Mouse (Mus musculus) intestine, embryonic 16.5 days (tissue): Measurements from ENCODE around the gene Uqcr11. TPM values are rescaled to one million over a fixed set of nuclear protein-coding genes. Genes with fewer than 3 reads are reported as not detected.
A peak's percentile ranks its signal among the peaks of the same experiment; 100 is the strongest.

Source experiments
- ATAC-seq: fragments of 200-750 bp; cut with Nextera tagmentation; 2 replicates; pipeline ENCODE4 v1.8.0; 2017; ENCODE audit warnings: moderate TSS enrichment, moderate library complexity
- H3K27ac ChIP-seq: fragments of 300-500 bp; sonication (generic); 2 replicates; pipeline ENCODE4 v1.5.1; 2014; ENCODE audit warnings: mild to moderate bottlenecking, low read length
- H3K27me3 ChIP-seq: fragments of 300-500 bp; sonication (generic); replicated peaks from 2 replicates; pipeline ENCODE4 v1.6.1; 2014; ENCODE audit warnings: low read length, control low read depth, mixed read lengths; ENCODE audit not compliant: control insufficient read depth, insufficient read depth
- H3K36me3 ChIP-seq: fragments of 300-500 bp; sonication (generic); 2 replicates; pipeline ENCODE4 v1.6.1; 2014; ENCODE audit warnings: low read length, control low read depth; ENCODE audit not compliant: control insufficient read depth, insufficient read depth
- H3K4me1 ChIP-seq: fragments of 300-500 bp; sonication (generic); 2 replicates; pipeline ENCODE4 v1.6.1; 2014; ENCODE audit warnings: low read length, control low read depth, mixed read lengths; ENCODE audit not compliant: control insufficient read depth, insufficient read depth
- H3K4me2 ChIP-seq: fragments of 300-500 bp; sonication (generic); 2 replicates; pipeline ENCODE4 v1.6.1; 2014; ENCODE audit warnings: low read depth, low read length, control low read depth
- H3K4me3 ChIP-seq: fragments of 300-500 bp; sonication (generic); 2 replicates; pipeline ENCODE4 v1.5.1; 2014; ENCODE audit warnings: mild to moderate bottlenecking, low read length
- H3K9ac ChIP-seq: fragments of 300-500 bp; sonication (generic); 2 replicates; pipeline ENCODE4 v1.6.1; 2014; ENCODE audit warnings: low read depth, low read length
- H3K9me3 ChIP-seq: fragments of 300-500 bp; sonication (generic); 2 replicates; pipeline ENCODE4 v1.6.1; 2016; ENCODE audit warnings: low read length, control low read depth; ENCODE audit not compliant: control insufficient read depth
- WGBS: fragments of 180-500 bp; shearing (Covaris S2); extraction: QIAGEN DNeasy Blood & Tissue Kit; methylation state at CpG from one replicate; pipeline ENCODE4 v1.1.7; 2014; 5-methylcytosine and 5-hydroxymethylcytosine counted together
- polyA plus RNA-seq: library from polyadenylated mRNA; unstranded; fragments of >200 nt; fragmentation: Nextera tagmentation; extraction: Ambion mirVana; gene quantifications from 2 replicates; pipeline ENCODE4 v1.2.1, GENCODE M21; 2015

Gene Uqcr11
- polyA plus RNA-seq, 1 experiment from 2014 or later = 1,179 TPM

- peaks cover 2% of the 10 kb centered on the region; the same call in 1 of the 2 replicates for H3K36me3 ChIP-seq
- peaks cover 29% of the 10 kb centered on the region for H3K4me1 ChIP-seq
- under 1% methylated on average over 57 of the region's 61 CpGs for WGBS
These were observed 27.0 kb upstream of the Uqcr11 start, which contains the start of gene Tcf3 for GRCm38 (mm10) chr10:80433513-80434232. Tcf3 (minus strand) TSS chr10:80433647.

GRCm38 (mm10) chr10:80432936-80433512 lies 26.4 kb upstream of the Uqcr11 start:
- H3K9me3 ChIP-seq = no peaks in the 10 kb centered on the region
- under 1% methylated on average over 57 of the region's 60 CpGs for WGBS
- peak overlapping the region; percentile 90 for H3K4me2 ChIP-seq
- peaks cover 29% of the 10 kb centered on the region for H3K4me1 ChIP-seq
- H3K27ac ChIP-seq = peak overlapping the region; percentile 96
- H3K9ac ChIP-seq = peak overlapping the region; percentile 98
- peaks cover 2% of the 10 kb centered on the region; the same call in 1 of the 2 replicates for H3K36me3 ChIP-seq
- H3K27me3 ChIP-seq = no peaks in the 10 kb centered on the region
- peak overlapping the region; percentile 84 for H3K4me3 ChIP-seq
- no peak; the same call in 1 of the 2 replicates for ATAC-seq

More at GRCm38 (mm10) chr10:80433513-80434232, 27.0 kb upstream of the Uqcr11 start, which contains the start of gene Tcf3:
- Histone ChIP-seq H3K27me3 (no peaks in the 10 kb centered on the region), H3K9ac (peak within 1 kb of the TSS; percentile 98), H3K4me2 (peak within 1 kb of the TSS; percentile 90), H3K4me3 (peak within 1 kb of the TSS; percentile 84), H3K9me3 (no peaks in the 10 kb centered on the region), H3K27ac (peak within 1 kb of the TSS; percentile 96)
- peak; percentile 91 for ATAC-seq

GRCm38 (mm10) chr10:80432387-80432785 lies 25.8 kb upstream of the Uqcr11 start:
- peaks cover 7% of the 10 kb centered on the region for H3K36me3 ChIP-seq
- H3K27me3 ChIP-seq = no peaks in the 10 kb centered on the region
- H3K4me2 ChIP-seq = peak overlapping the region; percentile 90
- H3K4me3 ChIP-seq = peak overlapping the region; percentile 84
- WGBS = 2% methylated on average over 4 of the region's 4 CpGs
- peak overlapping the region; percentile 96 for H3K27ac ChIP-seq
- H3K4me1 ChIP-seq = peaks cover 29% of the 10 kb centered on the region
- ATAC-seq = no peak
- H3K9ac ChIP-seq = peak overlapping the region; percentile 98
- H3K9me3 ChIP-seq = no peaks in the 10 kb centered on the region

- H3K27ac ChIP-seq = peak overlapping the region; percentile 96; the same call in 1 of the 2 replicates
- H3K9ac ChIP-seq = peak overlapping the region; percentile 98
- H3K4me1 ChIP-seq = peaks cover 29% of the 10 kb centered on the region
- peaks cover 13% of the 10 kb centered on the region for H3K36me3 ChIP-seq
- WGBS = 13% methylated on average over 15 of the region's 16 CpGs
- no peaks in the 10 kb centered on the region for H3K27me3 ChIP-seq
- peak overlapping the region; percentile 84 for H3K4me3 ChIP-seq
- H3K9me3 ChIP-seq = no peaks in the 10 kb centered on the region
- no peak for ATAC-seq
- peak overlapping the region; percentile 90 for H3K4me2 ChIP-seq
These were observed 25.1 kb upstream of the Uqcr11 start for GRCm38 (mm10) chr10:80431570-80432386.

- H3K9ac ChIP-seq = no peak overlapping the region
- no peak overlapping the region for H3K4me3 ChIP-seq
- H3K27ac ChIP-seq = no peak overlapping the region
These were observed 23.8 kb upstream of the Uqcr11 start for GRCm38 (mm10) chr10:80430375-80430980.

GRCm38 (mm10) chr10:80429800-80430199 lies 23.2 kb upstream of the Uqcr11 start:
- Histone ChIP-seq H3K27ac (no peak overlapping the region), H3K4me1 (peaks cover 14% of the 10 kb centered on the region), H3K9me3 (no peaks in the 10 kb centered on the region), H3K27me3 (no peaks in the 10 kb centered on the region), H3K9ac (no peak overlapping the region), H3K4me3 (no peak overlapping the region), H3K36me3 (peaks cover 33% of the 10 kb centered on the region), H3K4me2 (no peak overlapping the region)
- 85% methylated on average over 8 of the region's 8 CpGs for WGBS
- no peak for ATAC-seq

More at GRCm38 (mm10) chr10:80430375-80430980, 23.8 kb upstream of the Uqcr11 start:
- 64% methylated on average over 6 of the region's 8 CpGs for WGBS
- Histone ChIP-seq H3K36me3 (peaks cover 26% of the 10 kb centered on the region), H3K4me2 (no peak overlapping the region), H3K27me3 (no peaks in the 10 kb centered on the region), H3K9me3 (no peaks in the 10 kb centered on the region), H3K4me1 (peaks cover 17% of the 10 kb centered on the region)
- no peak for ATAC-seq

GRCm38 (mm10) chr10:80425041-80425440 lies 18.4 kb upstream of the Uqcr11 start:
- Histone ChIP-seq H3K27ac (no peak overlapping the region), H3K36me3 (peaks cover 49% of the 10 kb centered on the region), H3K4me3 (no peak overlapping the region), H3K9ac (no peak overlapping the region), H3K27me3 (no peaks in the 10 kb centered on the region), H3K9me3 (no peaks in the 10 kb centered on the region), H3K4me2 (no peak overlapping the region), H3K4me1 (peaks cover 32% of the 10 kb centered on the region)
- WGBS = 91% methylated on average over 3 of the region's 3 CpGs
- no peak for ATAC-seq

GRCm38 (mm10) chr10:80423562-80423961 lies 16.9 kb upstream of the Uqcr11 start:
- Histone ChIP-seq H3K4me2 (no peak overlapping the region), H3K27ac (peak overlapping the region; percentile 29; the same call in 1 of the 2 replicates), H3K9ac (no peak overlapping the region), H3K36me3 (peaks cover 55% of the 10 kb centered on the region), H3K4me1 (peaks cover 47% of the 10 kb centered on the region), H3K4me3 (no peak overlapping the region), H3K9me3 (no peaks in the 10 kb centered on the region), H3K27me3 (no peaks in the 10 kb centered on the region)
- peak; percentile 47 for ATAC-seq
- WGBS = 38% methylated on average over 4 of the region's 4 CpGs
